ENCODE assay signal across 8 mouse cellular contexts in genomic region chr16:85900702-85901580, GRCm38 (mm10). TPM values are rescaled to one million over a fixed set of nuclear protein-coding genes. Genes with fewer than 3 reads are reported as not detected.
DNase-seq lines count a peak whose midpoint lies in the region; ATAC-seq and TF ChIP-seq lines count a peak whose summit lies in the region.

No protein-coding gene starts in this region.

- H3K9me3 ChIP-seq in ES-Bruce4 (replicated peaks; ENCODE audit: control insufficient read depth, insufficient read depth, low read length, poor library complexity, severe bottlenecking) = no peaks in the 10 kb centered on the region
- H3K9me3 ChIP-seq in forebrain, embryonic 15.5 days = no peaks in the 10 kb centered on the region

- no peaks in the 10 kb centered on the region for H3K4me1 ChIP-seq in ES-Bruce4 (ENCODE audit: control insufficient read depth, insufficient read depth, low read length)
- peaks cover 18% of the 10 kb centered on the region for H3K4me1 ChIP-seq in forebrain, embryonic 15.5 days

- no peak overlapping the region; the same call in 1 of the 2 replicates for H3K9ac ChIP-seq in ES-Bruce4 (ENCODE audit: low read depth, poor library complexity, severe bottlenecking)
- H3K9ac ChIP-seq in forebrain, embryonic 15.5 days (replicated peaks) = peak overlapping the region; percentile 56

- no peak for TF ChIP-seq POLR2A in ES-Bruce4 (IDR thresholded peaks at IDR 0.05; ENCODE audit: insufficient read depth, low read length)

- 0 out of 2 replicates have a peak, but pooled peaks cover 3% of the 10 kb centered on the region for H3K27me3 ChIP-seq in ES-Bruce4 (ENCODE audit: control insufficient read depth, insufficient read depth, low read length, poor library complexity, severe bottlenecking)
- 0 out of 2 replicates have a peak, but pooled peaks cover 7% of the 10 kb centered on the region for H3K27me3 ChIP-seq in forebrain, embryonic 15.5 days

- DNase-seq in adrenal gland, postnatal 4 days (ENCODE audit: low spot score in 2 of 2) = peak; percentile 8 to 14
- peak; percentile 52 for DNase-seq in heart, postnatal 25 days (ENCODE audit: low spot score)
- peak; percentile 22 to 34 for DNase-seq in layer of hippocampus, postnatal 25 days (ENCODE audit: extremely low spot score in 1 of 2, low spot score in 1 of 2)
- peak; percentile 18 for DNase-seq in lung, postnatal 25 days (ENCODE audit: low spot score)
- DNase-seq in right cerebral cortex, adult 2 months (ENCODE audit: low spot score in 2 of 2) = peak; percentile 29 to 58

- no peak for TF ChIP-seq CTCF in ES-Bruce4 (IDR thresholded peaks at IDR 0.05; ENCODE audit: low read depth, low read length)

- H3K4me2 ChIP-seq in forebrain, embryonic 15.5 days (replicated peaks) = peak overlapping the region; percentile 97

- H3K4me3 ChIP-seq in ES-Bruce4 (ENCODE audit: low read depth, low read length) = peak overlapping the region; percentile 54
- peak overlapping the region; percentile 49 for H3K4me3 ChIP-seq in forebrain, embryonic 15.5 days

- peak; percentile 78 for ATAC-seq in forebrain, embryonic 15.5 days (replicated peaks)
- no peak for ATAC-seq in erythroid progenitor cell, adult 5-6 weeks (replicated peaks; ENCODE audit: low FRiP score, poor library complexity, severe bottlenecking)

- H3K27ac ChIP-seq in ES-Bruce4 (ENCODE audit: insufficient read depth, low read length) = no peak overlapping the region
- H3K27ac ChIP-seq in forebrain, embryonic 15.5 days (replicated peaks) = peak overlapping the region; percentile 49

- no peaks in the 10 kb centered on the region for H3K36me3 ChIP-seq in ES-Bruce4 (ENCODE audit: control insufficient read depth, insufficient read depth, low read length, poor library complexity, severe bottlenecking)
- H3K36me3 ChIP-seq in forebrain, embryonic 15.5 days = no peaks in the 10 kb centered on the region

- no peak for TF ChIP-seq EP300 in ES-Bruce4 (IDR thresholded peaks at IDR 0.05; ENCODE audit: insufficient read depth, low read depth, low read length)

- WGBS in forebrain, embryonic 15.5 days = under 1% methylated on average over 51 of the region's 51 CpGs

- intact Hi-C loops in heart, postnatal 25 days (cut with DNase I) = loop anchor here (5.0 kb wide), 1 partner anchor 401 kb away; no protein-coding TSS in a partner anchor

RNA-seq across cellular contexts. Expression of gene Adamts5, which starts 0.7 kb away (rescaled TPM):
- polyA plus RNA-seq in ES-Bruce4 (2011; ENCODE audit: insufficient read depth, insufficient read length, low read depth, missing spikeins) = 0.73 and 0.91 TPM in 2 replicates
- 1 to 10 TPM; 8.9 to 9.8 TPM for total RNA-seq in adrenal gland, postnatal 4 days (2021)
- polyA plus RNA-seq in forebrain, embryonic 15.5 days (2015; fragmentation: Nextera tagmentation; extraction: Ambion mirVana) = 1.8 and 1.9 TPM in 2 replicates
- 10 to 100 TPM in 1 of 2 experiments, 1 to 10 TPM in 1; 9.7 to 11.2 TPM for total RNA-seq in heart, postnatal 25 days (2021)
- total RNA-seq in layer of hippocampus, postnatal 25 days (2021) = under 1 TPM; 0.69 to 0.73 TPM
- not detected in 2 replicates for total RNA-seq in erythroid progenitor cell, adult 5-6 weeks (2015; ENCODE audit: low replicate concordance)
- 0.13 TPM in 1 of 2 replicates, not detected in the other for total RNA-seq in erythroid progenitor cell, adult 5-6 weeks (2017; ENCODE audit: low replicate concordance)

Comparison
In these comparisons a context has a peak if more than half of its experiments do, and no peak if none do; other contexts are left out.
1. RNA of gene Adamts5, which starts 0.7 kb away (total RNA-seq): 9.7 to 11.2 TPM in heart, postnatal 25 days and 8.9 to 9.8 TPM in adrenal gland, postnatal 4 days; 0.69 to 0.73 TPM in layer of hippocampus, postnatal 25 days and 0.13 TPM in erythroid progenitor cell, adult 5-6 weeks; every median in the first group is over 4 times any median in the second.
2. Peak in every context shown above with its lines, with median percentiles within 50 percentile points of each other: DNase-seq.